Mouse (Mus musculus) MEL (cell line): Measurements from ENCODE around the gene Hpn. TPM values are rescaled to one million over a fixed set of nuclear protein-coding genes. Genes with fewer than 3 reads are reported as not detected.

Experiments
- DNase-seq: peaks from one replicate; pipeline ENCODE4 v3.0.0; 2011; ENCODE audit warnings: low read depth, low spot score
- H3K27ac ChIP-seq: 2 replicates; pipeline ENCODE4 v1.5.1; 2012; ENCODE audit warnings: low read depth, mild to moderate bottlenecking, control low read depth, low read length, moderate library complexity; ENCODE audit not compliant: control insufficient read depth
- H3K27me3 ChIP-seq, 2 experiments: fragments of 150-350 bp in 1 of 2; sonication (generic) in 1 of 2; 2 replicates each; pipeline ENCODE4 v1.6.1; 2012; ENCODE audit warnings: low read length in 2 of 2, mild to moderate bottlenecking in 2 of 2, improper control_type of control experiment in 1 of 2, moderate library complexity in 1 of 2; ENCODE audit not compliant: insufficient read depth in 2 of 2, control insufficient read depth in 1 of 2
- H3K36me3 ChIP-seq, 2 experiments: 2 replicates each; pipeline ENCODE4 v1.6.1; 2012 to 2014; ENCODE audit warnings: low read length in 2 of 2, improper control_type of control experiment in 1 of 2, inconsistent platforms in 1 of 2, mild to moderate bottlenecking in 1 of 2; ENCODE audit not compliant: insufficient read depth in 2 of 2, control insufficient read depth in 1 of 2
- H3K4me1 ChIP-seq, 2 experiments: fragments of 150-350 bp in 1 of 2; sonication (generic) in 1 of 2; 2 replicates each; pipeline ENCODE4 v1.6.1; 2012; ENCODE audit warnings: low read length in 2 of 2, improper control_type of control experiment in 1 of 2, mild to moderate bottlenecking in 1 of 2; ENCODE audit not compliant: insufficient read depth in 2 of 2, control insufficient read depth in 1 of 2
- H3K4me3 ChIP-seq, 2 experiments: fragments of 150-350 bp in 1 of 2; sonication (generic) in 1 of 2; 2 replicates each; pipeline ENCODE4 v1.5.1; 2012; ENCODE audit warnings: low read depth in 2 of 2, low read length in 2 of 2, mild to moderate bottlenecking in 2 of 2, moderate library complexity in 2 of 2, control low read depth in 1 of 2, improper control_type of control experiment in 1 of 2; ENCODE audit not compliant: control insufficient read depth in 1 of 2, insufficient read depth in 1 of 2
- H3K79me2 ChIP-seq: 2 replicates; pipeline ENCODE4 v1.6.1; 2012; ENCODE audit warnings: mild to moderate bottlenecking, low read length, moderate library complexity; ENCODE audit not compliant: control insufficient read depth, poor library complexity, insufficient read depth
- H3K9ac ChIP-seq: 2 replicates; pipeline ENCODE4 v1.6.1; 2012; ENCODE audit warnings: low read depth, mild to moderate bottlenecking, control low read depth, low read length, moderate library complexity; ENCODE audit not compliant: control insufficient read depth, poor library complexity, severe bottlenecking
- H3K9me3 ChIP-seq: fragments of 150-350 bp; sonication (generic); replicated peaks from 2 replicates; pipeline ENCODE4 v1.6.1; 2012; ENCODE audit warnings: mild to moderate bottlenecking, low read length, improper control_type of control experiment, moderate library complexity; ENCODE audit not compliant: insufficient read depth
- E2F4 ChIP-seq: IDR thresholded peaks from 2 replicates; pipeline ENCODE4 v1.6.1; 2011; ENCODE audit warnings: low read depth, low read length, improper control_type of control experiment, borderline replicate concordance
- ELF1 ChIP-seq: IDR thresholded peaks from 2 replicates; pipeline ENCODE4 v1.6.1; 2014; ENCODE audit warnings: low read depth, mild to moderate bottlenecking, inconsistent platforms, low read length, improper control_type of control experiment, moderate library complexity
- EP300 ChIP-seq, 2 experiments: IDR thresholded peaks; 2 replicates each; pipeline ENCODE4 v1.6.1; 2011; ENCODE audit warnings: improper control_type of control experiment in 2 of 2, low read length in 2 of 2, low read depth in 1 of 2, mild to moderate bottlenecking in 1 of 2
- KAT2A ChIP-seq: conservative IDR thresholded peaks from 2 replicates; pipeline ENCODE4 v1.6.1; 2012; ENCODE audit warnings: low read depth, low read length, improper control_type of control experiment, inconsistent platforms
- MAFK ChIP-seq: IDR thresholded peaks from 2 replicates; pipeline ENCODE4 v1.6.1; 2011; ENCODE audit warnings: low read depth, mild to moderate bottlenecking, low read length, improper control_type of control experiment, borderline replicate concordance
- MAX ChIP-seq: IDR thresholded peaks from 2 replicates; pipeline ENCODE4 v1.6.1; 2011; ENCODE audit warnings: low read length, improper control_type of control experiment
- MAZ ChIP-seq: IDR thresholded peaks from 2 replicates; pipeline ENCODE4 v1.6.1; 2012; ENCODE audit warnings: low read depth, mild to moderate bottlenecking, inconsistent platforms, low read length, improper control_type of control experiment
- MYB ChIP-seq: IDR thresholded peaks from 2 replicates; pipeline ENCODE4 v1.6.1; 2011; ENCODE audit warnings: mild to moderate bottlenecking, low read depth, low read length, improper control_type of control experiment
- MYC ChIP-seq: IDR thresholded peaks from 2 replicates; pipeline ENCODE4 v1.6.1; 2011; ENCODE audit warnings: low read depth, mild to moderate bottlenecking, low read length, improper control_type of control experiment, moderate library complexity
- POLR2A ChIP-seq, 2 experiments: IDR thresholded peaks; 2 replicates each; pipeline ENCODE4 v1.6.1; 2011 to 2012; ENCODE audit warnings: low read length in 2 of 2, mild to moderate bottlenecking in 2 of 2, control low read depth in 1 of 2, improper control_type of control experiment in 1 of 2, low read depth in 1 of 2, moderate library complexity in 1 of 2; ENCODE audit not compliant: control insufficient read depth in 1 of 2, insufficient read depth in 1 of 2, poor library complexity in 1 of 2
- POLR2AphosphoS2 ChIP-seq: IDR thresholded peaks from 2 replicates; pipeline ENCODE4 v1.6.1; 2011; ENCODE audit warnings: low read length, improper control_type of control experiment
- RAD21 ChIP-seq: IDR thresholded peaks from 2 replicates; pipeline ENCODE4 v1.6.1; 2011; ENCODE audit warnings: mild to moderate bottlenecking, low read depth, low read length, improper control_type of control experiment
- RCOR1 ChIP-seq: IDR thresholded peaks from 2 replicates; pipeline ENCODE4 v1.6.1; 2012; ENCODE audit warnings: low read depth, mild to moderate bottlenecking, inconsistent platforms, low read length, improper control_type of control experiment
- TAL1 ChIP-seq: IDR thresholded peaks from 2 replicates; pipeline ENCODE4 v1.6.1; 2012; ENCODE audit warnings: mild to moderate bottlenecking, inconsistent platforms, low read length, moderate library complexity, mixed read lengths
- TBP ChIP-seq: IDR thresholded peaks from 2 replicates; pipeline ENCODE4 v1.8.0; 2011; ENCODE audit warnings: low read depth, low read length, improper control_type of control experiment
- UBTF ChIP-seq: IDR thresholded peaks from 2 replicates; pipeline ENCODE4 v1.6.1; 2012; ENCODE audit warnings: low read depth, mild to moderate bottlenecking, inconsistent platforms, low read length, improper control_type of control experiment, moderate library complexity, borderline replicate concordance; ENCODE audit not compliant: insufficient read depth
- USF1 ChIP-seq: IDR thresholded peaks from 2 replicates; pipeline ENCODE4 v1.6.1; 2014; ENCODE audit warnings: low read depth, mild to moderate bottlenecking, inconsistent platforms, low read length, improper control_type of control experiment, moderate library complexity
- polyA plus RNA-seq, 2 experiments: library from polyadenylated mRNA; stranded (reverse) in 1 of 2; unstranded in 1 of 2; fragments of >175 nt in 1 of 2; fragments of >200 nt in 1 of 2; gene quantifications; 2 replicates each; pipeline versions ENCODE4 v1.2.1 to v1.2.4; 2012; ENCODE audit warnings: low replicate concordance in 2 of 2, low read depth in 1 of 2; ENCODE audit not compliant: insufficient read length in 2 of 2, insufficient read depth in 1 of 2, missing spikeins in 1 of 2
- total RNA-seq: library from RNA; depleted of rRNA; stranded (reverse); fragments of 300-350 nt; gene quantifications from 2 replicates; pipeline ENCODE4 v1.2.3, GENCODE M21; 2012

Hpn gene
- total and polyA plus RNA-seq, 3 experiments, result 1.1 to 1.6 TPM; not detected in 1

- no peak overlapping the region for H3K9ac ChIP-seq
- no peaks in the 10 kb centered on the region for H3K9me3 ChIP-seq
- H3K36me3 ChIP-seq, result no peaks in the 10 kb centered on the region; a peak in 2 of 4 replicates
- no peaks in the 10 kb centered on the region for H3K79me2 ChIP-seq
- H3K4me1 ChIP-seq, result no peaks in the 10 kb centered on the region
- no peak for TF ChIP-seq ELF1
- no peak for TF ChIP-seq MYC
- no peak for TF ChIP-seq TAL1
- TF ChIP-seq MAFK, result no peak
- H3K4me3 ChIP-seq, result no peak overlapping the region
- no peak for DNase-seq
- no peak overlapping the region for H3K27ac ChIP-seq
- no peaks in the 10 kb centered on the region for H3K27me3 ChIP-seq
Measured at GRCm38 (mm10) chr7:31135717-31136116, 20.6 kb upstream of the Hpn start.

DNA sequence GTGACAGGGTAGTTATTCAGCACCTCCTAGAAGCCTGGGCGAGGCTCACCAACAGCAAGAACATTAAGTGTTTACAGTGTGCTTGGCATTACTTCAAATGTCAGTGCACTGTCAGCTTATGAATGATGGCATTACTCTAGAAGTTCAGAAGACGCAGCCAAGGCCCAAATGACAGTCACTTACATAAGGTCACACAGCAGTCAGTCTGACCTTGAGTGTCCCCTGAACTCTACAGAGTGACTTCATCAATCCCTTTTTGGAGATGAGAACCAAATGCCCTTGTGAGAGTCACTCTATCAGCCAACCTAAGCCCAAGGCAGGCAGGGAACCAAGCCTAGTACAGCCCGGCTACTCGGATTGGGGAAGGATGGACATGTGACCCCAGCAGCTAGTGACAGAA lies 16.8 kb upstream of the Hpn start:
- Histone ChIP-seq H3K27ac (no peak overlapping the region), H3K79me2 (no peaks in the 10 kb centered on the region), H3K27me3 (no peaks in the 10 kb centered on the region), H3K4me3 (no peak overlapping the region), H3K9me3 (no peaks in the 10 kb centered on the region), H3K9ac (no peak overlapping the region), H3K4me1 (no peaks in the 10 kb centered on the region), H3K36me3 (no peaks in the 10 kb centered on the region; a peak in 1 of 4 replicates)
- no peak for DNase-seq
- TF ChIP-seq KAT2A (no peak), MAZ (no peak), MYB (no peak), RAD21 (no peak), EP300 (IDR thresholded peaks at IDR 0.05; ENCODE audit: low read depth in 1 of 2, low read length in 2 of 2) (no peak), UBTF (no peak), TBP (no peak), POLR2A (IDR thresholded peaks at IDR 0.05; ENCODE audit: control insufficient read depth in 1 of 2, insufficient read depth in 1 of 2, low read depth in 1 of 2, low read length in 2 of 2, poor library complexity in 1 of 2) (no peak), POLR2AphosphoS2 (no peak), USF1 (no peak), TAL1 (no peak), E2F4 (no peak), MAFK (no peak), MAX (no peak), RCOR1 (no peak)
